Mouse (Mus musculus) MN1 (cell line): ENCODE results near the gene Tirap.

Experiments used
- DNase-seq: peaks from one replicate; pipeline ENCODE4 v3.0.0-alpha.2; 2016; ENCODE audit warnings: low spot score

Tirap gene

DNA sequence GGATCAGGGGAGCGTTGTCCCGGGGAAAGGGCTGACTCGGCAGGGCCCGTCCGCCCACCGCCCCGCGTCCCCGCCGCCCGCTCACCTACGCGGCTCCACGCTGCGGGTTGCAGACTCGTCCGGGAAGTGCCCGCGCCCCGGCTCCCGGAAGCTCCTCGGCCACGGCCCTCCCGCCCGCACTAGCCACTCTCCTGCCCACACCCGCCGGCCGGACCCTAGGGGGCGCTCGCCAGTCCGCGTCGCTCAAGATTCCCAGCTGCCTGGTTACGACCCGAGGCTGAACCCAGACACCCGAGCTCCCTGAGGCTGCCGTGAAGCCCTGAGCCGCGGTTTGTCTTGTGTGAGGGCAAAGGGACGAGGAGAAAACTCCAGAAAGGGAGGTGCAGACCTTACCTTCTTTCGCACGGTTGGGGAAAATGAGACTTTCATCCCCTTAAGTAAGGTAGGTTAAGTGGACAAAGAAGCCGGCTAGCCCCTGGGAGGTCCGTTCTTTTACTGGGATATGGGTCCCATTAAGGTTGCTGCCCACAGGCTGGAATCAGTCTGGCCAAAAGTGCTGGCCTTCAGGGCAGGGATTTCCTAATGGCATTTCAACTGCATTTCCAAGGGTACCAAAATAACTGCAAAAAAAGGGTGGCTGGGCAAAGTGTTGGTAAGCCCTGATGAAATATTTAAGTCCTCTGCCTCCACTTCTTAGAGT lies at the start of gene Tirap, which contains the start of gene Srpr:
Gene Tirap (minus strand): TSS at position 520 of the 700 bp plus-strand sequence.
Gene Srpr (plus strand): TSS at position 404 of the 700 bp plus-strand sequence.
- DNase-seq = peak; percentile 85

DNA sequence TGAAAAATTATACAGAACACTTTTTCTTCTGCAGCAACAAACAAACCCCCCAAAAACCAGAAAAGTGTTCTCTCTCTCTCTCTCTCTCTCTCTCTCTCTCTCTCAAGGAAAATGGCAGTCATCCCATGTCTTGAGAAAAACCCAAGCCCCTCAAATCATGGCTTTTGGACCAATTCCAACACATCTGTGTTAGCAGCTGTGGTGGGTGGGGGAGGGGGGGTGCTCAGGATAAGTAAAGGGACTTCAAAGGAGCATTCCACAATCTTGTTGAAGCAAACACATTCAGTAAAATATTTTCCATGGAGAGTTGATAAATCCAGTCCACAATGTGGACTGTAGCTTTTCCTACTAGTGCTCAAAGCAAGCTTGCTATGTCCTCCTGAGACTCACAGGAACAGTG lies 49.4 kb upstream of the Tirap start:
- no peak for DNase-seq

DNA sequence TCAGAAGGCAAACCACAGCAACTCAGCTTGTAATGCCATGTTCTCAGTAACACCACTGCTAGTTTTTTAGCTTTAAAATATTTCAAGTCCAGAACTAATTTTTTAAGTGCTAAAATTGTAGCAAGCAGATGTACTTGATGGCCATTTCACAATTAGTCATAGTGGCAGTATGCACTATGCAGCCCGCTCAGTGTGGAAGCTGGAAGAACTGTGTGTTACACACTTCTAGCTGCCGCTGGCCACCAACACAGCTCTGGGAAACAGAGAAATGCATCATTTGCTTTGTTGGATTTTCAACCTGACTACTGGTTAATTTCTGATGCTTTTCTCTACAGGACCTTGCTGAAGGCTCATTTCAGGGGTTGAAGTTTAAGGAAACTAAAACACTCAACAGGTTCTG lies 47.3 kb upstream of the Tirap start:
- DNase-seq = no peak

DNA sequence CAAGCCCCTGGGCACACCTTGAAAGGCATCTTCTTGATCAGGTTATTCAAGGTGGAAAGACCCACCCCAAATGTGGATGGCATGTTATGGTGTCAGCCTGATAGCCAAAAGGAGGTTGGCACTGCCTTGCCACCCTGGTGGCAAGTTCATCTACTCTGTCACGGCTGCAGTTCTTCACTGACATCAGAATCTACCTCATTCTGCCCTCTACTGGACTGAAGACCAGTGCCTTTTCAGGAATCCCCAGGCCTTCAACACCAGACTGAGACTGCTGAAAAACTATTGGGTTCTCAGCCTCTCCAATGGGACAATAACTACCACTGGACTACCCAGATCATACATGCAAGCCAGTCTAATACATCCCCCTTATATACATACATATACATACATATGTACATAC lies 39.6 kb upstream of the Tirap start:
- no peak for DNase-seq

DNA sequence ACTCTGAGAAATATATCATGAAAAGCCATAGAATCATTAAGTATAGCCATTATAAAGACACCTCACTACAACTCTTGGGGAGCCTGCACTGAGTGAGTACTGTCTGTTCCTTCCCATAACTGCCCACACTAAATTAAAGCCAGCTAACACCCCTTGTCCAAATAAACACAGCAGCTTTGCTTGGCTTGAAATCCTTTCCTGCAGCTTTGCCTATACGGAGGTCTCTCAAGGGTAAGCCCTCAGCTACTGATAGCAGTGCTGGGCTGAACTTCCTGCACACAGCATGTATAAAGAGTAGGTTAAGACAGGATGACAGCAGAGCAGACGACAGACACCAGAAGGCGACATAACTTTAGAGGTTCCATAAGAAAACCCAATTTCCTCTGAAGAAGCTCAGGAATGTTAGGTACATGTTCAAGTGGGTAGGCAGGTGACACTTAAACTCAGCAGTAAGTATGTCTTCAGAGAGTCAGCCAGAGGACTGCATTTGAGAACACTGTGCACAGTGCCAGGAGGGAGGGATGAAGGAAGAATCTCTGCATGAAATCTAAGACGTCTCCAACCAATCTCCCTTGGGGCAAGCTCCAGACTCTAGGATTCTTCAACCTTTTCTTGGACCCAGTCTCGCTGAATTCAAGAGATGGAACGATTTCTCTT lies 39.0 kb upstream of the Tirap start:
- no peak for DNase-seq

DNA sequence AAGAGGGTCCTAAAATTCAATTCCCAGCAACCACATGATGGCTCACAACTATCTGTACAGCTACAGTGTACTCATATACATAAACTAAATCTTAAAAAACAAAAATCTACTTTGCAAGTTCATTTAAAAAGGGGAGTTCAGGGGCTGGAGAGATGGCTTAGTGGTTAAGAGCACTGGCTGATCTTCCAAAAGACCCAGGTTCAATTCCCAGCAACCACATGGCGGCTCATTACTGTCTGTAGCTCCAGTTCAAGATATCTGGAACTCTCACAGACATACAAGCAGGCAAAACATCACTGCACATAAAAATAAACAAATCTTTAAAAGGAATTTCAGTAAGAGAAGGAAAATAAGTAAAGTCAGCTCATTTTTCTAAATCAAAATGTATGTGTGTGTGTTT lies 38.3 kb upstream of the Tirap start:
- DNase-seq = no peak

DNA sequence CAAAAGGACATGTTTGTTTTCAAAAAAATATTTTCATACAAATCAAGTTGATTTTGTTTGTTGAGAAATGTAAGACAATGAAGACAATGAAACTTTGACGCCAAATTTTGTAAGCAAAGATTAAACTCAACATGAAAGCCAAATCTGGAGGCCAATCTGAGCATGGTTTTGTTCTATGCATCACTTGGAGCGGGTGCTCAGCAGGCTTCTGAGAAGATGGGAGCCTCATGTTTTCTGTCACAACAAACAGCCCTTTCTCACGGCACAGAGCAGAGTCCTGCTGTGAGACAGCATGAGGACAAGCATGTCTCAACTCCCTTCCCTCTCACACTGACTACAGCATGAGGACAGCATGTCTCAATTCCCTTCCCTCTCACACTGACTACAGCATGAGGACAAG lies 35.9 kb upstream of the Tirap start:
- no peak for DNase-seq

DNA sequence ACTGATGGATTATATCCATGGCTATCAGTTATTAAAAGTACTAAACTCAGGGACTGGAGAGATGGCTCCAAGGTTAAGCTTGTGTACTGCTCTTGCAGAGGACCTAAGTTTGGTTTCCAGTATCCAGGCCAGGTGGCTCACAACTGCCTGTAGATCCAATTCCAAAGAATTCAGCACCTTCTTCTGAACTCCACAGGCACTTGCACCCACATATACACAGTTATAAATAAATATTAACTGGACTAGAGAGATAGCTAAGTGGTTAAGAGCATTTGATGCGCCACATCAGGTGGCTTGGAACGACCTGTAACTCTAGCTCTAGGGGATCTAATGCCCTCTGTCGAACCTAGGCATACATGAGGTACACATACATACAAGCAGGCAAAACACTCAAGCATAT lies 28.6 kb upstream of the Tirap start:
- DNase-seq = no peak

DNA sequence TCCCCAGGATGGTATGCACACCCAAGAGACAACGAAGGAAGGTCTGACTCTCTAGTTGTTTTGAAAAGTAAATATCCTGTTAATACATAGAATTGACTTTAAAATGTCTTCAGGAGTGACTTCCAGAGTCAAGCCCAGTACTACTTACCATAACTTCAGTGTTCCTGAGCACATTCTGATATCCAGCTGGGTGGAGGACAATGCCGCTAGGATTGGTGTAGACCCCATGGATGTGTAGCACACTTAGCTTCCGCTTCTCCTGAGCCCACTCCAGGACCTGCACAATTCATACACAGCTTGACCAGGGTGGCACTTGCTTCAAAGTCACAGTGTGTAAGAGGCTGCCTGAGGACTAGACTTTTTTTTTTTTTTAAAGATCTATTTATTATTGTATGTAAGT lies 23.4 kb upstream of the Tirap start:
- DNase-seq = no peak

DNA sequence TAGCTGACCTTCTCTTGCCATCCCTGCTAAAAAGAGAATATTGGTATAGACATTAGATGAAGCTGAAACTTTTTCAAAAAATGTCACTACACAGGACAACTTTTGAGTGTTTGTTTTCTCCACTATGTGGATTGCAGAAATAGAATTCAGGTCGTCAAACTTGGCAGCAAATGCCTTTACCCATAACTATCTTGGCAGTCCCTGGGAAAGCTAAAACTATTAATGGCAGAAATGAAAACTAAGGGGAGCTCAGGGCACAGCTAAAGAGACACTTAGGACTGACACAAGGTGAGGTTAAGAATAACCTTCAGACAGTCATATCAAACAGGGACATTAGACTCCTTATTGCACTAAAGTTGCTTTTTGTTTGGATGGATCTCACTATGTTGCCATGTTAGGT lies 17.9 kb upstream of the Tirap start:
- no peak for DNase-seq

DNA sequence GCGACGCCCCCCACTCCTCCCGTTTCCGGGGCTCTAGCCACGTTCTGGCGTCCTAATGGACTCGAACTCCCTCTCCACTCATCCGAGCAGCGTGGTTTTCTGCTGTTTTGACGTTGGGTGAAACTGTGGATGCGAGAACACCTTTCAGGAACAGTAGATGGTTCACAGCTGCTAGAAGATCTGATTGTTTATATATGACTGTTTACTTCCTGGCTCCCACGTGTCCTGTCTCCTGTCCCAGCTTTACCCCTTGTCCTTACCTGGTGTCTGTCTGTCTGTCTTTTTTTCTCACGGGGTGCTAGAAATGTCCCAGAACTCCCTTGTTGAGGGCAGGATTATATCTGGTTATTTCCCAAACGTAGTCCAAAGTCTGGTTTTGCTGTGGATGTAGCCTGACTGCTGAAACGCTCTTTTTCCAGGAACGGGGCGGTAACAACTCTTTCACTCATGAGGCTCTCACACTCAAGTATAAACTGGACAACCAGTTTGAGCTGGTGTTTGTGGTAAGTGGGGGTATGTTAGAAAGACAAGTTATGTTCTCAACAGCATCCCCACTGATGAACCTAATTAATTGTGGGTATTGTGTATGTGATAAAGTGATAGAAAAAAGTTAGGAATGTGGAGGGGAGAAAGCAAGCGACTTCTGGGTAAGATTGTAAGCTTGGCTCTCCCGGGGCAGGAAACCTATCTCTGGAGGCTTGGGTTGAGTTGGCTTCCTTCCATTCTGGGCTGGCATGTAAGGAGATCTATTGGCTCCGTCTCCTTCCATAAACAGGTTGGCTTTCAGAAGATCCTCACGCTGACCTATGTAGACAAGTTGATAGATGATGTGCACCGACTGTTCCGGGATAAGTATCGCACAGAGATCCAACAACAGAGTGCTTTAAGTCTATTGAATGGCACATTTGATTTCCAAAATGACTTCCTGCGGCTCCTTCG lies 11.8 kb upstream of the Tirap start:
- DNase-seq = no peak

DNA sequence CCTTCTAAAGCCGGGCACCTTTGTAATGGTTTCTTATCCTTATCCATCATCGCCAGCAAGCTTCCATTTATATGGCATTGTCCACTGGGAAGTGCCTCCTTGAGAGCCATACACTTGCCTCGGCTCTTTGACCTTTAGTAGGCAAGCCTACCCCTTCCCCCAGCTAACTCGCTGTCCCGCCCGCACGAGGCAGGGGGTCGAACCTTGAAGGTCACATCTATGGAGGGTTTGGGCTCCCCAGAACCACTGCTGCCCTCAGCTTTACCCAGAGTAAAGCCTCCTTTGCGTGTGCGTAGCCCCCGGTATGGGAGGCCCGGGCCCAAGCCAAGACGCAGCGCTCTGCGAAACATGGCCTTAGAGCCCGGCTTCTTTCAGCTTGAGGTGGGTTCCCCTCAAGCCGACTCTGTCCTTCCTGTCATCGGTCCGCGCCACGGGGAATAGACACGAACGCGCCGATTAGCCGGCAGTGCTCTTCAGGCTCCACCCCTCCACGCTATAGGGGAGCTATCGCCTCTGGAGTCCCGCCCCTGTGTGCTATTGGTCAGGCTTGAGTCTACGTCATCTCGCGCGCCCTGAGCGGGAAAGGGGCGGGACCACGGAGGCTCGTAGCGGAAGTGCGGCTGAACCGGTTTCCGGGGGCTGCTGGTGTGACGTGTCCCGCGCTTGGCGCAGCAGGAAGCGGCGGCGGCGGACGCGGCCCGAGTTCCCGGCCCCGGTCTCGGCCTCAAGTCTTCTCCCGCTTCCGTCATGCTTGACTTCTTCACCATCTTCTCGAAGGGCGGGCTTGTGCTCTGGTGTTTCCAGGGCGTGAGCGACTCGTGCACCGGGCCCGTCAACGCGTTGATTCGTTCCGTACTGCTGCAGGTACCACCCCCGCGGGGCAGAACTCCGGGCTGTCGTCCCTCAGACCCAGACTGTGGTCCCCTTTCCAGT lies 10.7 kb upstream of the Tirap start, which contains the start of gene Foxred1:
Gene Foxred1 (minus strand): TSS at position 514 of the 933 bp plus-strand sequence.
- peak; percentile 98 for DNase-seq

DNA sequence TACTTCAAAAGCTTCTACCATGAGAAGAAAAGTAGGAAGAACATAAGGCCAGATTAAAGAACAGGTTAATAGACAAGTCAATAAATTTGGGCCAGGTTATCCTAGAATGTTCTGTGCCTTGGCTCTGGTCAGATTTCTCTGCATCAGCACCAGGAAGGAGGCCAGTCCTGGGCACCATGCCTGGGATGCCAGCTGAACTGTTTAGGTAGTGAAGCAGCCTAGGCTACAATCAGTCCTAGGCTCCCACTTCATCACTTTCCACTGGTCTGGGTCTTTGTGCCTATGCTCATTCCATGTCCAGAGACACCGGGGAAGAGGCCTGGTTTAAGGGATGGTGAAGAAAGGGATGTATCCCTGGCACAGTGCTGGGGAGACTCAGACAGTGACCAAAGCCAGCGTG lies 4.3 kb upstream of the Tirap start:
- DNase-seq = no peak

DNA sequence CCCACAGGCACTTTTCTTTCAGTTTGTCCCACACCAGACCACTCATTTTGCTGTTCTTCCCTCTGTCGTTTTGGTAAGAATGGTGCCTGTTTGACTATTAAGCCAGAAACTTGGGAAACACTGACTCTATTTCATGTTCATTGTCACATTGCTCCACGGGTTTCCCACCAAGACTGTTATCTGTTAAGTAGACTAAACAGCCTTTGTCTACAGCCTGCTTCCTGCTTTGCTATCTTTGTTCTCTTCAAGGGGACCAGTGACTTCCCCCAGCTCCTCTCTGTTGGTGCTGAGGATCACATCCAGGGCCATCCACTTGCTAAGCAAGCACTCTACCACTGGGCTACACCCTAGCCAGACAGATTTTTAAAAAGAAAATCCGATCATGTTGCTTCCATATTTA lies 3.4 kb upstream of the Tirap start:
- DNase-seq = no peak

DNA sequence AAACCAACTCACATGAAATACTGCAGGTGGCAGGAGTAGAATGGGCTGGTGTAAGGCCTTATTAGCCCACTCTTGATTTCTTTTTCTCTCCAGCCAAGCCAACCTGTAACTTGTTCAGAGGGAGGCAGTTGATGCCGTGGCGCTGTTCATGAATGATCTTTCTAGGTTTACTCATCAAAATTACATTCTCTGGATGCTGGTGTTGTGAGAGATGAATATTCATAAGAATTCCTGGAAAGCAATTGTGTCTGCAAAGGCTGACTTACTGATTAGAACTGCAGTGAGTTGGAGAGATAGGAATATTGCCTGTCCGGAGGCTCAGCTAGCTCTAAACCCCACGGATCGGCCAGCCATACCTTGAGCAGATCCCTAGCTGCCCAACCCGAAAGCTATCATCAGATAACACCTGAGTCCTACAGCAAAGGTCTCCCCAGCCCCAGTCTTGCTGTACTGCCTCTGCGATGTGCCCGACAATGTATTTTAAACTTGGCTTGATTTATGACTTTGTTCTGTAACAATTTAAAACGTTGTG lies 504 bp upstream of the Tirap start:
- DNase-seq = no peak

DNA sequence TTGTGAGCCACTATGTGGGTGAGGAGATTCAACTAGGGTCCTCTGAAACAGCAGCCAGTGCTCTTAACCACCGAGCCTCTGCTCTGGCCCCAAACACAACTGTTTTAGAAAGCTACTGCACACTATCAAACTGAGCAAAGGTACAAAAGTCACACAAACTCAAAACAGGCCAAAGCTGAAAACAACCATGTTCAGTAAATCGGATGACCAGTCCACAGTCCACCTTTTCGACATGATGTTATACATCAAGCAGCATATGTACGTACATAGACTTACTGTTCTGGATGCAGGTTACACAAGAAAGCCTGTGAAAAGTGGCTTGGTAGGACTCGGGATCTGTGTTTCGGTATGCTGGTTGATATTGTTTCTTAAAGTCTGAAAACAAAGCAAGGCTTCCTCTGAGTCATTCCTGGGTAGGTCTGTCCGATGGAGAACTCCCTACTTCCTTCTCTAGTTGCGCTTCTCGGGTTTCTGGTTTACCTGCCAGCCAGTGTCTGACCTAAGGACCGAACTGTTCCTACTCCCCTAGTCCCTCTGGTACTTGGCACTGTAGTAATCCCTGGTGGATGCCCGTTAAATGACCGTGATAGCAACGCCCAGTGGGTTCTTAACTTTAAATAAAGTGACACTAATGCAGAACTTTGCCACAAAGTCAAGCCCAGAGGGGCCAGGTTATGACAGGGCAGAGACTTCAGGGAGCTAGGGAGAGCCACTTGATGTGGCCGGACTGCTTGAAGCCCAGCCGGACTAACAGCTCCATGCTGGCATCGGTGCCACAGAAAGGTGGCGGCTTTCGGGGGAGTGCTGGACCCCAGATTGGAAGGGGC lies 933 bp downstream of the Tirap start:
- no peak for DNase-seq

DNA sequence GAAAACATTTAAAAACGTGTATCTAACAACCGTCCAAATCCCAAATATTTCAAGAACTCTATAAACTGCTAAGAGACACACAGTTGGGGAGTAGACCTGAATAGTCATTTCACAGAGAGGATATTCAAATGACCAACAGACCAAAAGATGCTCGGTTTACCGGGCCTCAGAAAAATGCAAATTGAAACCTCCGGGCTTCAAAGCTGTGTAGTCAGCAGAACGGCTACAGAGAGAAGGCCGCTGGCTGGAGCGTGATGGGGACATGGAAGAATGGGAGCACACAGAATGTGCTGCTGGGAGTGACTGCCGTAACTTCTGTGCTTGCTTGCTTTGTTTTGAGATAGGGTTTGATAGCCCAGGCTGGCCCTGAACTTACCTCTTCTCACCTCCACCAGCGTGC lies 1.7 kb downstream of the Tirap start:
- DNase-seq = no peak

DNA sequence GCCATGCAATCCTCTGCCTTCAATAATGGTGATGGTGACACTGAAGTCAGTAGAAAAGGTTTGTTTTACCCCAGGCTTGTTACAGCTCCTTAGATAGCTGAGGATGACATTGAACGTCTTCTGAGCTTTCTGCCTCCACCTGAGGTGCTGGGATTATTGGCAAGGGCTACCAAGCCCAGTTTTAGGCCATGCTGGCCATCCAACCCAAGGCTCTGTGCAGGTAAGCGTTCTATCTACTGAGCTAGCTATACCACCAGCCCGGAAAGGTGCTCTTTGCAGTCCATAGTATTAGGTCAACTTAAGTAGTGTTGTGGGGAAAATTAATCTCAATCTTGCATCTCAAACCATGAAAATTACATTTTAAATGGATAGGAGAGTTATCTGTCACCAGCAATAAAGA lies 2.5 kb downstream of the Tirap start:
- DNase-seq = no peak

DNA sequence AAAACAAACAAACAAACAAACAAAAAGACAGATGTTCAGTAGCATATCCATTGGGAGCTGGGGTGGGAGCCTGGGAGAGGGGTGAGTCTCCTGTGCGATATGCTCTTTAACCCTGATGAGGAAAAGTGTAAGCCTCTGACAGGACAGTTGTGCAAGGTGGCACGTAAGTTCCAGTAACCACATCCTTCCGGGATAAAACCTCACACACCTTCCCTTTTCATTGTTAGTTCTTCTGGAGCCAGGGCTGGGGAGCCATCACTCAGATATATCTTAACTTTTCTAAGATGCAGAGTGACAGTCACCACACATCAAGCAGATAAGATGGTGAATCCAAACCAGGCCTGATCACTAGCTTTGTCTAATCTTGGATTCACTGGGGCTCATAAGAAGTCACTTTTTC lies 6.0 kb downstream of the Tirap start:
- DNase-seq = no peak

DNA sequence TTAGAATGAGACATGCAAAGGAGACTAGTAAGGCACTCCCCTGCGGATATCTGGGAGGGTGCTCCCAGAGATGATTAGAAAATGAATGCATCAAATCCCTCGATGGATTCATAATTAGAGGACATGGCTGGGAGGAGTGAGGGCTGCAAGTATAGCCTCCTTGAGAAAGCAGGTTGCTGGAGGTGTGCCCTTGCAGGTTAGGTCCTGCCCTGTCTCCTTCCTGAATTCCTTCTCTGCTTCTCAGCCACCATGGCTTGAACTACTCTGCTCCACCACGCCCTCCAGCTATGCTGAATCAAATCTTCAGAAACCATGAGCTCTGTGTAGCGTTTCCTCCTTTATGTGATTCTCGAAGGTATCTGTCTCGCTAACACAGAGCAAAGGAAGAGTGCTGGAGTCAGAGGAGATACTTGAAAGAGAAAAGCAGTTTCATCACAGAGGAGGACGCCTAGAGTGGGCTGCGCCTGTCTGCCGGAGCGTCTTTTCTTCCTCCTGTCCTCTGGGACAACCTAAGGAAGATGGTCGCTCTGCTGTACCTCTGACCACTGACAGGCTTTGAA lies 7.0 kb downstream of the Tirap start:
- no peak for DNase-seq
